Mouse (Mus musculus) fat pad, adult 2 months (tissue): Measurements from ENCODE around the gene Il17c.

Experiments used
- DNase-seq: peaks from one replicate; pipeline ENCODE4 v3.0.0-alpha.2; 2011; ENCODE audit warnings: low read depth, low spot score; ENCODE audit errors: extremely low read depth

Il17c gene

DNA sequence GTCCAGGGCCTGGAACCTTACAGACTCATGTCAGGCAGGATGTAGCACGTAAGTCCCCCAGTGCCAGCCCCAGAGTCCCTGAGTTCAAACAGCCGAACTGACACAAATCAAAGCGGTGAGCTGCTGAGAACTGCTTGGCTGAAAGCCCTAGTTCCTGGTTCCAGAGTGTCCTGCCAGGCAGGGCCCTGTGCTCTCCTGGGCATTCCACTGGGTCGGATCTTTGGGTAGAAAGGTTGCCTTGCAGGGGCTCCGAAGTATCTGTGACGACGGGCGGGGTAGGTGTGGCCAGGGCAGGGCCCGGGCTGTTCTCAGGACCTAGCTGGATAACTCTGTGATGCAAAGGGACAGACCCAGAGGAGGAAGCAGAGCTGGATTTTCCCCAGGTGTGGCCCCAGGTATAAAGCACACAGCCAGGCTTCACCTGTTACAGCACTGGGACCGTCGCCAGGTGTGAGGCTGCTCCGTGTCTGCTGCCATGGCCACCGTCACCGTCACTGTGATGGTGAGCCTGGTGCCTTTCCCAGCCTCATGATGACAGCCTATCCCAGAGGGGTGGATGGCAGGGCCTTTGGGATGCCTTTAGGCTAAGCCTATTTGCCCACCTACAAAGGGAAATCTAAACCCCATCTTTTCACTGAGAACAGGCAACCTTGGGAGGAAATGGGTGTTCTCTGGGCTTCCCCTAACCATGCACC lies at the start of gene Il17c:
TSS of gene Il17c (plus strand) at position 645 of the 695 bp plus-strand sequence.
- DNase-seq: no peak

DNA sequence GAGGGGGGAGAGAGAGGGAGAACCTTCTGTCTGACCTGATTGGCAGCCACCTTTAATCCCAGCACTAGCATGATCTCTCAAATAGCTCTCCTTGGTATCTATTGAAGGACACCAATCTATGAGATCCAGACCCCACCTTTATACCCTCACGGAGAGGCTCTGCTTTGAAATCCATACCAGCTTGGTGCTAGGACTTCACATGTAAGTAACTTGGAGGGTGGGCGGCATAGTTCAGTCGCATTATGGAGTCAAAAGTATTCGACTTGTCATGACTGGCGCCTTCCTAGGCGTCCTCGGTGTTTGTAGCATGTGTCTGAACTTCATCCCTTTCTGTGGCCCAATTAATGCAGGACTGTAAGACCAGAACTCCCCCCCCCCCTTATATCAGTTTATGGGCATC lies 46.5 kb upstream of the Il17c start:
- no peak for DNase-seq

DNA sequence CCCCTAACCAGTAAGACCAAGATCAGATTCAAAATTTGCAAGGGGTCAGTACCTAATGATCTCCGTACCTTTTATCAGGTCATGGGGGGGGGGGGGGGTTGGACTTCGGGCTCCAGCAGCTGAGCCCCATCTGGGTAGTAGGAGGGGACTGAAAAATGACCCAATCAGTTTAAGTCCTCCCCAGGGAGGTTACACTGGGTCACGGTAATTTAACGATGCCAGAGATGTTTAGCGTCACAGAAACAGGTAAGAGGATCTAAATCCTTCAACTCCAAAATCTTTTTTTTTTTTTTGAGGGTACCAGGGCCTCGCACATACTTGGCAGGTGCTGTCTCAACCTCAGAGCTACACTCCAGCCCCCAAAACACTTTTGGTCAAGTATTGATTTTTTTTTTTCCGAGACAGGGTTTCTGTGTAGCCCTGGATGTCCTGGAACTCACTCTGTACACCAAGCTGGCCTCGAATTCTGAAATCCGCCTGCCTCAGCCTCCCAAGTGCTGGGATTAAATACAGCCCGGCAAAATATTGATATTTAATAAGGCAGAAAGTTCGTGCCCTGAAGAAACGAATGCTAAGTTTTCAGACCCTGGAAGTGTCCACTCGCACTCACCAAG lies 46.0 kb upstream of the Il17c start:
- DNase-seq: no peak

DNA sequence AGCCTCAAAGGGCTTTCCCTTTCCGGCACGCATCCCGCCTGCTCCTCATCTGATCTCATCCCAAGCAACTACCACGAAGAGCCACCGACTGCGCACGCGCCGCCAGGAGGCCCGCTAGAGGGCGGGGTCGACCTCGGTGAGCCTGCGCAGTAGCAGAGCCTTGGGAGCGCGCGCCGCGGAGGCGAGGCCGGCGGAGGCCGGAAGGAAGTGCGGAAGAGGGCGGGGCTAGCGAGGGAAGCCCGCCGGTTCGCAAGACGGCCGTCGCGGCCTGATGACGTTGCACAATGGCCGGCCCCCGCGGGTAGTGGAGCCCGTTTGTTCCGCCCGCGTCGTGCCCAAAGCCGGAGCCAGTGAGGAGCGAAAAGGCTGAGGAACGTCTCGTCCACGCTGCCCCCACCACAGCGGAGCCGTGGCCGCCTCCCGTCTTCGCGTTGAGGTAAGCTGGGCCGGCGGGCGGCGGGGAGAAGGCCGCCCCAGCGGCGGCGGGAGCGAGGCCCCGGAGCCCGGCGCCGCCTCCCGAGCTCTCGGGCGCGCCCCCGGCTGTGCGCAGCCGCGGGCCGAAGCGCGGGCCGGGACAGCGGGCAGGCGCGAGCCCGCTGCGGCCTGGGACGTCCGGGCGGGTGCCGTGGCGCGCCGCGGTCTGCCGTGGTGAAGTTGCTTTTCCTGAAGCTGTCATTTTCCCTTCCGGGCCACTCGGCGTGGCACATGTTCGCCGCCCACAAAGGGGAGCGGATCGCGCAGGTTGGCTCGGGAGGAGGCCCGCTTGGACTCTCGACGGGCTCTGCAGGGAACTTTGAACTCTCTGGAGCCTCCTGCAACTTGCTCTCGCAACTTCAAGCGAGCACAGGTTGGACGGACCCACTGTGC lies 45.2 kb upstream of the Il17c start, which contains the start of gene Zc3h18:
TSS of gene Zc3h18 (plus strand) at position 245 of the 867 bp plus-strand sequence.
- DNase-seq: peak; percentile 37

DNA sequence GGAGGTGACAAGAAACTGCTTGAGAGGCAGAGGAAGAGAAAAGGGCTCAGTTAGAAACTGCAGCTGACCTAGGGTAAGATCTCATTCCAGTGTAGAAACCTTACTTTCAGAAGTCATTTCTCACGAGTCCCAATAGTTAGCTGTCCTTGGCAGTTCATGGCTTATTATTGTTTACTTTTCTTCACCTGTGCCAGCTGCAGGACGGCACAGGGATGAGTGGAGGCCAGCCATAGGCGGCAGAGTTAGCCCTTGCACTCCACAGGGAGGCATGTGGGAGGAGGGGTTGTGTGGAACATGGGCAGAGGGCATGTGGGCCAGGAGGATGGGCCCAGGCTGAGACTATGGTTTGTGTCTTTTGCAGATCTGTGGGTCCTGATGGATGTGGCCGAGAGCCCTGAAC lies 38.8 kb upstream of the Il17c start:
- no peak for DNase-seq

DNA sequence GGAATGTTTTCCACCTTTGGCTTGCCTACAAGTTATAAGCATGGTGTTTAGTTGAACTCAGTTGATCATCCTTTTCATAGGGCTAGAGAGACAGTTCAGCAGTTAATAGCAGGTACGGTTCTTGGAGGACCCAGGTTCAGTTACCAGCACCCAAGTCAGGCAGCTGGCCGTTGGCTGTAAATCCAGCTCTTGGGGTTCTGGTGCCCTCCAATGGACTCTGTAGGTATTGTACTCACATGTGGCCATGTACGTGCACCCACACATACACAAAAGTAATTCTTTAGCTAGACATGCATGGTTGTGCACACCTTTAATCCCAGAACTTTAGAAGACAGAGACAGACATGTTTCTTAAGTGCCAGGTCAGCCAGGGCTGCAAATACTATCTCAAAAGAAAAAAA lies 32.5 kb upstream of the Il17c start:
- no peak for DNase-seq

DNA sequence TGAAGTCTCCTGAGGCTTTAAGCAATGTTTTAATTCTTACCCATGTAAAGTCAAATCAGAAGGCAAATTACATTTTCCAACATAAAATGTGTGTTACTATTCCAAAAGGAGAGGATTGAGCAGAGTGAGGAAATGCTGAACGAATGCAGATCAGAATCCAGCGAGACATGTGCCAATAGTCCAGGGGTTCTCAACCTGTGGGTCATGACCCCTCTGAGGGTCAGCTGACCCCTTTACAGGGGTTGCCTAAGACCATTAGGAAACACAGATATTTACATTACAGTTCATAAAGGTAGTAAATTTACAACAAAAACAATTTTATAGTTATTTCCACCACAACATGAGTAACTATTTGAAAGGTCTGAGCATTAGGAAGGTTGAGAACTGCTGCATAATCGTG lies 31.1 kb upstream of the Il17c start:
- no peak for DNase-seq

DNA sequence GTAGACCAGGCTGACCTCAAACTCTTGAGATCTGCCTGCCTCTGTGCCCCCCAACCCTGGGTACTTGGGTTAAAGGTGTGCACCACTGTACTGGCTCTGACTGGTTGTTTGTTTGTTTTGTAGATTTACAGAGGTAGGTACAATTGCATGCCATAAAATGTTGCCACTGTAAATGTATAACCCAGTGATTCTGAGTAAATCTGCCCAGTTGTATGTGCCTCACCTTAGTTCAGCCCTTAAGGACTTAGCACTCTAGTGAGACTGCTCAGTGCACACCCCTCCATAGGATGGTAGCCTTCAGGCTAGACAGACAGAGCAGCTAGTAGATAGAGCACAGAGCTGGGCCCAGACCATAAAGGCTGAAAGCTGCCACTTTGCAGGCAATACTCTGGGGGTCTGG lies 28.1 kb upstream of the Il17c start:
- DNase-seq: no peak

DNA sequence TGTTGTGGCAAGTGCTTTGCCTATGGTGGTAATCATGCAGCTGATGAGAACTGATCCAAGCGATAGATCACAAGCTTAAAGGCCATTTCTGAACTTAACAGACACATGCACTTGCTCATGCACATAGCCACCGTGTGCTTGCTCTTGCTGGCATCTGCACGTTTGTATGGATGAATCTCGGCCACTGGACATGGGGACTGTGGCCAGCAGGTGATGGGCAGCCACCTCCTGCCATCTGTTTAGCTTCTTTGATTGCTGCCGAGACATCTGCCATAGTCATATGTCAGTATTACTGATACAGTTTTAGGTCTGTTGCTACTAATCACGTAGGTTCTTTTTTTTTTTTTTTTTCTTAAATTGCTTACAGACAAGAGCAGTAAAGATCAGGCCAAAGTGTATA lies 26.5 kb upstream of the Il17c start:
- DNase-seq: no peak

DNA sequence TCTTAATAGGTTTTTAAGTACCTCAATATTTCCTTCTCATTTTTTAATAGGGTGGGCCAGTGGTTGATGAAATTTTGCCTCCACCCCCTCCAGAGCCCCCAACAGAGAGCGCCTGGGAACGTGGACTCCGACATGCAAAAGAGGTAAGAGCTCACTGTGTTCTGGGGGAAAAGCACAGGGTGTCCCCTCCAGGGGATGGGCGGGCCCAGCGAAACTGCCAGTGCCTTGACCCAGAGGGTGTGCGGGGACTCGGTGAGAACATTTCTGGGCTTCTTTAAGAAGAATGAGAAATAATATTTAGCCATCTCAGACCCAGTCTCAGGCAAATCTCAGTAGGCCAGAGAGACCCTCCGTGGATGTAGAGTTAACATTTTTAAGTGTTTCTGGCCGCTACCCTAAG lies 23.6 kb upstream of the Il17c start:
- DNase-seq: no peak

DNA sequence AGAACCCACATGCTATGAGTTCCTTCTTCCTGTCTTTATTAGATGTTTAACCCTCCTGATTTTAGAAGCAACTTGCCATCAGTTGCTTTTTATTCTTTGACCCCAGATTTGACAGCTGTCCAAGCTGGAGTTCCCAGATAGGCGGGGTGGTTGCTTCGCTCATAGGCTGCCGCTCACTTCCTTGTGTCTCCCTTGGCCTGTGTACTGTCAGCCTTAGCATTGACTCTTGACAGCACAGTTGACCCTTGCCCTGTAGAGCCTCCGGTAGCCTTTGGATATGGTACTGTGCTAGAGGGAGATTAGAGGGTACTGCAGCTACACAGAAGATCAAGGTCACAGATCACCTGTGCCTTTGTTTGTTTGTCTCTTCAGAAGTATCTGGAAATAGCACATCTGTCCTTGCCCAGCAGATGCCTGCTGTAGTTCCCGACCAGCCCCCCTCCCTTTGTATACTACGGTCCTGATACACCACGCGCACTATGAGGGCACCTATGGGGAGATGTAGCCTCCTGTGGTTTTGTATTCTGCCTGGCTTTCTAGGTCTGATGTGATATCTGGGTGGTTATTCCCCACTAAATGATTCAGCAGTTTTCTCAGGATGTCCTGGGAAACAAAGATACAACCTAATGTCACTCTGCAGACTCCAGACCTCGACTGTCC lies 16.5 kb upstream of the Il17c start:
- no peak for DNase-seq

DNA sequence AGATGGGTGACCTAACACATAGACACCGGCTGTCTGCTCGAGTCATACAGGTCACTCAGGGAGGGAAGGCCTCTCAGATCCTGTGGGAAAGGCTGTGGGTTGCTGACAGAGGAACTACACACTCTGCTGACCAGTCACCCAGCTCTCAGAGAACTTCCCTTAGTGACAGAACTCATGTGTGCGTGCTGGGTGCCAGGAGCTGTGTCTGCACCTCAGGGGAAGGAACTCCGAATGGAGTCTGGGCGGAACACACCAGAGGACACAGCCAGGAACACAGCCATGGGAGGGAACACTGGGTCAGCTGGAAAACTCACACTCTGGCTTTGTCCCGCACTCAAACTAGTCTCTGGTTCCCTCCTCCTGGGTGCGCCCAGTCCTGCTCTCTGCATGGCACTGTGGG lies 14.1 kb upstream of the Il17c start:
- DNase-seq: no peak

DNA sequence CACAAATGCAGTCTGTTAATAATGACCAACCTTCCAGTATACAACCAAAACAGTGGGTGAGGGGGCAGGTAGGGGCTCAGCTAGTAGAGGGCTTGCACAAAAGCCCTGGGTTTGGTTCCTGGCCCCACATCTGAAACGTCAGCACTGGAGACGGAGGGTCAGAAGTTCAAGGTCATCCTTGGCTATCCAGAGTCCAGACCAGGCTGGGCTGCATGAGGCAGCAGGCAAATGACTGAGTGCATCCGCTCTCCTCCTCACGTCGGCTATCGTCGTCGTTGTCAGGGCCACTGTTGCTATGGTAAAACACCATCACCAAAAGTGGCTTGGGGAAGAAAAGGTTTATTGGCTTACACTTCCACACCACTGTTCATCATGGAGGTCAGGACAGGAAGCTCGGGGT lies 7.5 kb upstream of the Il17c start:
- DNase-seq: no peak

DNA sequence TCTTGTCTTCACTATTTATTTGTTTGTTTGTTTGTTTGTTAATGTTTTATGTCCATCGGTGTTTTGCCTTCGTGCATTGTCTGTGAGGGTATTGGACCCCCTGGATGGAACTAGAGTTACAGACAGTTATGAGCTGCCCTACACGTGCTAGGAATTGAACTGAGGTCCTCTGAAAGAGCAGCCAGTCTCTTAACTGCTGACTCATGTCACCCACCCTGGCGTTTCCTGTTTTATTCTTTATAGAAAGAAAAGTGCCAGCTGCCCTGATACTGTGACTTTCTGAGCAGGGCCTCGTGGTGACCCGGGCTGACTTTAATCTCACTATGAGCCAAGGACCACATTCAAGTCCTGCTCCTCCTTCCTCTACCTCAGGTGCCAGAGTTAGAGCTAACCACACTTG lies 6.3 kb upstream of the Il17c start:
- DNase-seq: no peak

DNA sequence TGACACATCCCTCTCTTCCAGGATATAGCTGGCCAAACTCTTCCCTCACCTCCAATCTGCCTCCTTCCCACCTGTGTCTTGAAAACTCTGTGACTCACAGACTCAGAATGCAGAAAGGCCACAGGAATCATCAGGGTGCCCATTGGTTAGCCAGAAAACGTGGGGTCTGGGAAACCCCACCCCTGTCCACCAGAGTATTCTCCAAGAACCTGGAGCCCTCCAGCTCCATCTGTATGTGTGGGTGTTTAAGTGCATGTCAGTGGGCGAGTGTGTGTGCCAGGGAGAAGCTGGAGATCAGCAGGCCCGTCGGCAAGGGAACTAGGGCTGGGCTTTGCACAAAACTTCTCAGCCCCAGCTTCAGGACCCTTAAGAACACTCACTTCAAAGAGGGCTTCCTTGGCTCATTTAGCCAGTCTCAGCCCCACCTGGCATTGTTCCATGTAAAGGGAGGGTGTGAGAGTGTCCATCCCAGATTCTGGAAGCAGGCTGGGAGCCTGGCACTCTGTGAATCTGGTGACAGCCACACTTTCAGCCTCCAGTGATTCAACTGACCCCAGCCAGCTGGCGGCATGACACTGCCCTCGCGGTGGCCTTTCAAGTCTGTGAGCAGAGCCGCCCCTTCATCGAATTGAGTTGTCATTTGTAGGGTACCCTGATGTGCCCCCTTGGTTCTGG lies 1.8 kb upstream of the Il17c start:
- no peak for DNase-seq

DNA sequence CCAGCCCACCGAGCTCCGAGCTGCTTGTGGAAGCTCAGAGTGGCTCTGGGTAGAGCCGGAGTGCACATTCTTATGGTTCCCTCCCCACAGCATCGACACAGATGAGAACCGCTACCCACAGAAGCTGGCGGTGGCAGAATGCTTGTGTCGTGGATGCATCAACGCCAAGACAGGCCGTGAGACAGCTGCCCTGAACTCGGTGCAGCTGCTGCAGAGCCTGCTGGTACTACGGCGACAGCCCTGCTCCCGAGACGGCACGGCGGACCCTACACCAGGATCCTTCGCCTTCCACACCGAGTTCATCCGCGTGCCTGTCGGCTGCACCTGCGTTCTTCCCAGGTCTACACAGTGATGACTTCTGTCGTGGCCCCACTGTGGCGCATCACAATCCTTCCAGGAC lies 1.4 kb downstream of the Il17c start:
- DNase-seq: no peak

DNA sequence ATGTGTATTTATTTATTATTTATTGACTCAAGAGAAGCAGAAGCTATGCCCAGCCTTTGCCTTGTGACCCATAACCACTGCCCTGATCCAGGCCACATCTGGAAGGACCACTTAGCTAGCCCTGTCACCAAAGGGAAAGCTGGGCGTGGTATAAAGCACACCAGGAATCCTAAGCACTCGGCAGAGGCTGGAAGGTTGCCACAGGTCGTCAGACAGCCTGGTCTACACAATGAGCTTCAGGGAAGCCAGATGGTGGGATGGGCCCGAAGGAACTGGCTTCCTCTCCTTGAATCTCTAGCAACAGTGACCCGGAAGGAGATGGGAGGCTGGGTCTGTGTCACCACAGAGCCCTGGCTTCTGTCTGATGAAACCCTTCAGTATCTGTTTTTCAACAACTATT lies 1.8 kb downstream of the Il17c start:
- no peak for DNase-seq

DNA sequence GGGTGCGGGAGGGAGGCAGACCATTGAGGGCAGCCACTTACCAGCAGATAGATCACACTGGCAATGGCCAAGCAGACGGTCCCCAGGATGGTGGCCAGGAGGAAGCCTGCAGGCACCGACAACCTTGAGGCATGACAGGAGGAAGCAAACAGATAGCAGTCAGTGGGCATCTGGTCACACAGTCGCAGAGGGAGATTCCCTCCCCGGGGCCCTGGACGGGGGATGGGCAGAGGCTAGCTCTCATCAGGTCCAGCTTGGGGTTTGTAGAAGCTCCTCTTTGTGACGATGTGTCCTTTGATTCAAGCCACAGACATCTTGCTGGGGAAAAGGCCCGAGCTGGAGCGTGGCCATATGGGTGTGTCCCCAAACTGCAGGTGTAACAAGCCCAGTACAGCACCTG lies 4.3 kb downstream of the Il17c start:
- DNase-seq: no peak

DNA sequence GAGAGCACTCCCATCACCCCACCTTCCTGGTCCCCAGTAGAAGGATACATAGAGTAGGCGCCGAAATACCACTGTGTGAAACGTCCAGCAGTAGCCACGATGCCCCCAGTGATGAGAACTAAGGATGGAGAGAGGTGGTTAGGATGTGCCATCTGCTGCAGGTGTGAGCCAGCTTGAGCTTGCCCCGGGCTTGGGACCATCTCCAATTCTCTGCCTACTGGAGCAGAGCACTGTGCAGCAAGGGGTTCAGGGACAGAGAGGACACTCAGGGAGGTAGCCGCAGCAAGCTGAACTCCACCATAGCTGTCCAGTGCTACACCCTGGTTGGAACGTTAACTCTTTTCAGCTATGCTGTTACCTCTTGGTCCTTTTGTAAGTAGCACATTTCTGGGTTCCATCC lies 5.8 kb downstream of the Il17c start:
- no peak for DNase-seq

DNA sequence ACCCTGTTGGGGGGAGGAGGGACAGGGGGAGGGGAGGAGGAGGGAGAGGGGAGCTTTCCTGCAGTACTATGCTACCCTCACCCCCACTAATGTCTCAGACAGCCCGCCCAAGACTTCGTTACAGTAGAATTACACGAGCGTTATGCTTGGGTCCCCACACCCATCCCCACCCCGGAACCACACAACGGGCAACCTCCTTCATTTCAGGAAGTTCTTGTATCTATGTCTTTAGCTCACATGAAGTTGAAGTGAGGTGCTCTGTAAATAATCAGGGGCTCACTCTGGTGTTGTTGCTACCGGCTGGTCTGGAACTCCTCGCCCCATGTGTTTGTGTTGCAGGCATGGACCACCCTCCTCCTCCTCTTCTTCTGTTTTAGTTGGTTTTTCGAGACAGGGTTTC lies 6.3 kb downstream of the Il17c start:
- no peak for DNase-seq

DNA sequence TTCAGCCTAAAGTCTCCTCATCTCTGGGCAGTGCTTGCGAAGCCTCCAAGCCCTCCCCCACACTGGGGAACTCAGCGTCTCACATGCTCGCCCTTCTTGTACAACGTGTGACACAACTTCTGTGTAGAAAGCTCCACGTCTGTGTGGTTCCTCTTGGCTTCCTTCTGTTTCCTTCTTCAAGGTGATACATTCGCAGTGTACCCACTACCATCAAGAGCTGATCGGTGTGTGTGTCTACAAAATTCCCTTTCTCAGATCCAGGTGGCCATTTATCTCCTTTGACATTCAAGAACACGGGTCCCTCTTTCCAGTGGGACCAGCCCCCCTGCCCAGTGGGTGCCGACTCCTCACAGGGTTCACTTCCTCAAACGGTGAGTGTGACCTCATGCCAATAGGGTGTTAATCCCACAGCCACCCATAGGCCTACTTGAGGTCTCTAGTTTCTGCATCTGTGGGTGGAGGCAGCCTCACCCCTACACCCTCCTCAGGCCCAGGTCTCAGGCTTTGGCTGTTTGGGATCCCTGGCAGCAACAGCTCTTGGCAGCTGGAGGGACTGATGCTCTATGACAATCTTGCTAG lies 8.3 kb downstream of the Il17c start:
- DNase-seq: no peak
